Mouse (Mus musculus) lung, adult 2 months (tissue): Measurements from ENCODE around the gene Tmem45b. TPM values are rescaled to one million over a fixed set of nuclear protein-coding genes. Genes with fewer than 3 reads are reported as not detected.
"Not testable (repeated sequence)": the region's sequence is repeated elsewhere in the genome, so short reads cannot be mapped to it uniquely, and the experiment has no call there.

ENCODE experiments used
- DNase-seq: peaks from one replicate; pipeline ENCODE4 v3.0.0; 2022
- H3K4me1 ChIP-seq: fragments of 200-500 bp; 2 replicates; pipeline ENCODE4 v1.6.1; 2011; ENCODE audit warnings: low read length; ENCODE audit not compliant: control insufficient read depth, insufficient read depth
- H3K4me3 ChIP-seq: fragments of 200-500 bp; replicated peaks from 2 replicates; pipeline ENCODE3; 2011; ENCODE audit warnings: low read depth, mild to moderate bottlenecking, control low read depth, low read length; ENCODE audit errors: extremely low read depth
- CTCF ChIP-seq: fragments of 200-500 bp; IDR thresholded peaks from 2 replicates; pipeline ENCODE4 v1.5.1; 2011; ENCODE audit warnings: mild to moderate bottlenecking, low read length, control low read depth; ENCODE audit not compliant: insufficient read depth
- POLR2A ChIP-seq: fragments of 200-500 bp; IDR thresholded peaks from 2 replicates; pipeline ENCODE4 v1.6.1; 2011; ENCODE audit warnings: low read depth, mild to moderate bottlenecking, control low read depth, low read length, borderline replicate concordance; ENCODE audit errors: extremely low read depth
- WGBS: fragments of 180-500 bp; shearing (Covaris S2); methylation state at CpG from one replicate; pipeline ENCODE4 v1.1.7; 2018; 5-methylcytosine and 5-hydroxymethylcytosine counted together
- polyA plus RNA-seq: library from polyadenylated mRNA; depleted of rRNA; stranded (reverse); fragments of >200 nt; gene quantifications from 2 replicates; pipeline ENCODE4 v1.2.3, GENCODE M21; 2012; rRNA removed

Tmem45b gene
- 15.8 and 16.9 TPM in 2 replicates for polyA plus RNA-seq

- no peak for DNase-seq
- Histone ChIP-seq H3K4me1 (no peaks in the 10 kb centered on the region), H3K4me3 (no peak within 1 kb of the TSS)
- WGBS: 7% methylated on average over 33 of the region's 33 CpGs
- TF ChIP-seq POLR2A (no peak), CTCF (no peak)
Measured at GRCm38 (mm10) chr9:31463692-31464474, at the start of gene Tmem45b. Gene Tmem45b (minus strand): TSS chr9:31464462.

- WGBS: 71% methylated on average over 3 of the region's 3 CpGs
- DNase-seq: no peak
- Histone ChIP-seq H3K4me1 (no peaks in the 10 kb centered on the region), H3K4me3 (no peak overlapping the region)
- TF ChIP-seq POLR2A: no peak
Measured at GRCm38 (mm10) chr9:31508189-31508588, 43.9 kb upstream of the Tmem45b start.

- H3K4me3 ChIP-seq, DNase-seq, H3K4me1 ChIP-seq: not testable (repeated sequence)
- WGBS: 65% methylated on average over 1 of the region's 1 CpGs
Measured at GRCm38 (mm10) chr9:31501221-31501620, 37.0 kb upstream of the Tmem45b start.

- 51% methylated on average over 9 of the region's 9 CpGs for WGBS
- Histone ChIP-seq H3K4me1 (no peaks in the 10 kb centered on the region), H3K4me3 (no peak overlapping the region)
- TF ChIP-seq POLR2A: no peak
- no peak for TF ChIP-seq CTCF
- no peak for DNase-seq
Measured at GRCm38 (mm10) chr9:31463190-31463589, 1.1 kb downstream of the Tmem45b start.

GRCm38 (mm10) chr9:31454356-31454755, 9.9 kb downstream of the Tmem45b start:
- TF ChIP-seq CTCF: no peak
- TF ChIP-seq POLR2A: no peak
- H3K4me1 ChIP-seq: no peaks in the 10 kb centered on the region
- H3K4me3 ChIP-seq: no peak overlapping the region
- WGBS: 45% methylated on average over 1 of the region's 1 CpGs
- no peak for DNase-seq

- no peak for DNase-seq
- 48% methylated on average over 10 of the region's 10 CpGs for WGBS
- H3K4me3 ChIP-seq: no peak overlapping the region
- TF ChIP-seq POLR2A (no peak), CTCF (no peak)
- no peaks in the 10 kb centered on the region for H3K4me1 ChIP-seq
Measured at GRCm38 (mm10) chr9:31452166-31452565, 12.1 kb downstream of the Tmem45b start.

GRCm38 (mm10) chr9:31449145-31449772, 15.0 kb downstream of the Tmem45b start:
- DNase-seq: no peak
- Histone ChIP-seq H3K4me3 (no peak overlapping the region), H3K4me1 (no peaks in the 10 kb centered on the region)
- WGBS: 73% methylated on average over 7 of the region's 7 CpGs
- no peak for TF ChIP-seq POLR2A
- TF ChIP-seq CTCF: no peak

- Histone ChIP-seq H3K4me3 (no peak overlapping the region), H3K4me1 (no peaks in the 10 kb centered on the region)
- TF ChIP-seq POLR2A (no peak), CTCF (no peak)
- DNase-seq: no peak
- 70% methylated on average over 8 of the region's 8 CpGs for WGBS
Measured at GRCm38 (mm10) chr9:31444236-31444635, 20.0 kb downstream of the Tmem45b start.

GRCm38 (mm10) chr9:31441487-31441886, 22.8 kb downstream of the Tmem45b start:
- no peaks in the 10 kb centered on the region for H3K4me1 ChIP-seq
- no peak for TF ChIP-seq POLR2A
- no peak for TF ChIP-seq CTCF
- WGBS: 87% methylated on average over 3 of the region's 3 CpGs
- no peak overlapping the region for H3K4me3 ChIP-seq
- no peak for DNase-seq

GRCm38 (mm10) chr9:31440366-31440765, 23.9 kb downstream of the Tmem45b start:
- no peak overlapping the region for H3K4me3 ChIP-seq
- H3K4me1 ChIP-seq: no peaks in the 10 kb centered on the region
- TF ChIP-seq POLR2A: no peak
- no peak for TF ChIP-seq CTCF
- 89% methylated on average over 5 of the region's 5 CpGs for WGBS
- no peak for DNase-seq
